Mouse (Mus musculus) testis, adult 2 months (tissue): ENCODE measurements at regions not wholly inside any gene's neighbourhood (a gene's known extent, or its start where the extent isn't known, plus 50 kb on each side); places are given as distances from the start of the nearest gene placed in this dataset.

Experiments
- H3K27ac ChIP-seq: fragments of 200-500 bp; 2 replicates; pipeline ENCODE4 v1.5.1; 2012; ENCODE audit warnings: low read depth, low read length; ENCODE audit not compliant: control insufficient read depth, insufficient read depth
- H3K27me3 ChIP-seq: fragments of 200-500 bp; 2 replicates; pipeline ENCODE4 v1.6.1; 2012; ENCODE audit warnings: mild to moderate bottlenecking, low read length, moderate library complexity; ENCODE audit not compliant: control insufficient read depth, insufficient read depth
- H3K36me3 ChIP-seq: fragments of 200-500 bp; 2 replicates; pipeline ENCODE4 v1.6.1; 2012; ENCODE audit warnings: mild to moderate bottlenecking, low read length; ENCODE audit not compliant: control insufficient read depth, insufficient read depth
- H3K4me1 ChIP-seq: fragments of 200-500 bp; 2 replicates; pipeline ENCODE4 v1.6.1; 2012; ENCODE audit warnings: low read length; ENCODE audit not compliant: control insufficient read depth, insufficient read depth
- H3K4me3 ChIP-seq: fragments of 200-500 bp; 2 replicates; pipeline ENCODE4 v1.5.1; 2012; ENCODE audit warnings: low read depth, mild to moderate bottlenecking, low read length, moderate library complexity, mixed read lengths; ENCODE audit not compliant: control insufficient read depth
- CTCF ChIP-seq: fragments of 200-500 bp; IDR thresholded peaks from 2 replicates; pipeline ENCODE4 v1.5.1; 2012; ENCODE audit warnings: low read depth, mild to moderate bottlenecking, inconsistent platforms, low read length, moderate library complexity; ENCODE audit not compliant: control insufficient read depth, insufficient read depth, insufficient replicate concordance
- POLR2A ChIP-seq: fragments of 200-500 bp; IDR thresholded peaks from 2 replicates; pipeline ENCODE4 v1.6.1; 2012; ENCODE audit warnings: low read depth, mild to moderate bottlenecking, inconsistent platforms, low read length, moderate library complexity; ENCODE audit not compliant: control insufficient read depth

GRCm38 (mm10) chr4:142671872-142672458 lies 432.8 kb upstream of the Kazn start:
- Histone ChIP-seq H3K4me3 (no peak overlapping the region), H3K27ac (no peak overlapping the region), H3K4me1 (no peaks in the 10 kb centered on the region), H3K36me3 (no peaks in the 10 kb centered on the region), H3K27me3 (no peaks in the 10 kb centered on the region)
- no peak for TF ChIP-seq CTCF
- TF ChIP-seq POLR2A, result no peak

- Histone ChIP-seq H3K27ac (no peak overlapping the region), H3K27me3 (no peaks in the 10 kb centered on the region), H3K4me3 (no peak overlapping the region), H3K4me1 (no peaks in the 10 kb centered on the region), H3K36me3 (no peaks in the 10 kb centered on the region)
- TF ChIP-seq POLR2A, result no peak
- no peak for TF ChIP-seq CTCF
Observed at GRCm38 (mm10) chr4:142664781-142665180, 425.6 kb upstream of the Kazn start.

DNA sequence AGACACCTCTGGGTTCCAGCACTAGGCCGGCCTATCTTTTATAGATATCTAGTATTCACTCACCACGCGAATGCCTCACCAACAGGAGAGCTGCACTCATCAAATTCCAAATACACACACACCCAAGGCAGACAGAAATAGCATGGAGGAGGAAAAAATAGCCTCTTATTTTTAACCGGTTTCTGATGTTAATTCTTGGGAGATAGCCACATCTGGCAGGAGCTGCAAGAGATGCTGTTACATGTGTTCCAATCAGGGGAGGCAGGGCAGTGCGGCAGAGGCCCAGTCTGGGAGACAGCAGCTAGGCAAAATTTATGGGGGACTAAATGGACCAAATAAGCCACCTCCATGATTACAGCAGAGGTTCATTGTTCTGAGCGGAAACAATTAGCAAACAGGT lies 419.0 kb upstream of the Kazn start:
- no peak overlapping the region for H3K4me3 ChIP-seq

GRCm38 (mm10) chr4:142641069-142641468 lies 401.9 kb upstream of the Kazn start:
- TF ChIP-seq POLR2A (no peak), CTCF (no peak)
- Histone ChIP-seq H3K27me3 (no peaks in the 10 kb centered on the region), H3K4me3 (peak overlapping the region; percentile 39), H3K4me1 (peaks cover 3% of the 10 kb centered on the region), H3K36me3 (no peaks in the 10 kb centered on the region), H3K27ac (no peak overlapping the region)

More for the DNA sequence above, 419.0 kb upstream of the Kazn start:
- TF ChIP-seq CTCF (no peak), POLR2A (no peak)
- Histone ChIP-seq H3K4me1 (no peaks in the 10 kb centered on the region), H3K27ac (no peak overlapping the region), H3K27me3 (no peaks in the 10 kb centered on the region), H3K36me3 (no peaks in the 10 kb centered on the region)

DNA sequence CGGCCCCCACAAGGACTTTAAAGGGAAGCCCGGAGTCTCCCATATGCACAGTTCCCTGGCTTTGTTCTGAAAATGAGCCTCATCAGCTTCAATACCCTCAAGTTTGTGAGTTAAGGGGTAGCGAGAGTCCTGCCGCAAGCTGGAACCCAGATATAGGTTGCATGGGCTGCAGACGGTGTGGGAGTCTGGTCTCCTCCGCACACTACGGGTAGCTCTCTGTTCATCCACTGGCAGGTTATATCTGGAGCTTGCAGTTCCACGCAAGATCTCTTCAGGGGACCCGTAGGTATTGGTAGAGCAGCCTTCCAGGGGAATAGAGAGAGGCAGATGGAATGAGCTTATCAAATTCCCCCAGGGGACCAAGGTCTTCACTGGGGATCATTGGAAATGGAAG lies 400.1 kb upstream of the Kazn start:
- Histone ChIP-seq H3K4me1 (peaks cover 3% of the 10 kb centered on the region), H3K4me3 (no peak overlapping the region), H3K27ac (no peak overlapping the region), H3K36me3 (no peaks in the 10 kb centered on the region), H3K27me3 (no peaks in the 10 kb centered on the region)
- TF ChIP-seq POLR2A, result no peak
- no peak for TF ChIP-seq CTCF

- Histone ChIP-seq H3K27ac (no peak overlapping the region), H3K4me3 (no peak overlapping the region)
- TF ChIP-seq CTCF (no peak), POLR2A (no peak)
Observed at GRCm38 (mm10) chr4:142638733-142639339, 399.6 kb upstream of the Kazn start.

DNA sequence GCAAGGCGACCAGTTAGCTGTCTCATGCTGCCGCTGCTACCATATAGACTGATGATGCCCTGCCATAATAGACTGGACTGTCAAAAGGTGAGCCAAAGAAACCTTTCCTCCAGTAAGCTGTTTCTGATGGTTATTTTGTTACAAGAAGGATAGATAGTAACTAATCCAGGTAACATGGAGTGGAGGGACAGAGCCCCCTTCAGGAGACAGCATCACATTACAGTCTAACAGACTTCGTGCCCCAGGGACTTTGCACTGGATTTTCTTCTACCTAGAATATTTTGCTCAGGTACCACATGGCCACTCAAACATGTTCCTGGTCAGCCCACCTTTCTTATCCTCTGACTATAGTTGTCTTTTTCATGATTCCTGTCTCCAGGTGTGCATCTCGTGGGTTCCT lies 398.9 kb upstream of the Kazn start:
- TF ChIP-seq POLR2A, result no peak
- TF ChIP-seq CTCF, result no peak
- no peak overlapping the region for H3K27ac ChIP-seq
- no peaks in the 10 kb centered on the region for H3K27me3 ChIP-seq
- H3K4me3 ChIP-seq, result no peak overlapping the region
- no peaks in the 10 kb centered on the region for H3K36me3 ChIP-seq
- peaks cover 3% of the 10 kb centered on the region for H3K4me1 ChIP-seq

More at GRCm38 (mm10) chr4:142638733-142639339, 399.6 kb upstream of the Kazn start:
- H3K27me3 ChIP-seq, result no peaks in the 10 kb centered on the region
- H3K4me1 ChIP-seq, result peaks cover 3% of the 10 kb centered on the region
- no peaks in the 10 kb centered on the region for H3K36me3 ChIP-seq

GRCm38 (mm10) chr4:142634398-142634797 lies 395.2 kb upstream of the Kazn start:
- no peak for TF ChIP-seq CTCF
- no peak for TF ChIP-seq POLR2A
- no peak overlapping the region for H3K27ac ChIP-seq
- no peaks in the 10 kb centered on the region for H3K4me1 ChIP-seq
- no peaks in the 10 kb centered on the region for H3K36me3 ChIP-seq
- no peak overlapping the region for H3K4me3 ChIP-seq
- no peaks in the 10 kb centered on the region for H3K27me3 ChIP-seq
